Mouse (Mus musculus): ENCODE measurements at regions not wholly inside any gene's neighbourhood (a gene's known extent, or its start where the extent isn't known, plus 50 kb on each side); places are given as distances from the start of the nearest gene placed in this dataset.

GRCm38 (mm10) chr7:93331351-93331750 is 251.7 kb downstream of the Fam181b start:
- in situ Hi-C loops (cut with MboI; ENCODE audit: low sequenced_read_pairs in 2 of 2, unreplicated experiment in 2 of 2): no loop called here
- no peak overlapping the region for H3K27ac ChIP-seq (ENCODE audit: insufficient read depth, low read depth, low read length, poor library complexity, severe bottlenecking)
- no peaks in the 10 kb centered on the region for H3K9me3 ChIP-seq (ENCODE audit: control insufficient read depth, insufficient read depth, low read depth, low read length)
- H3K4me1 ChIP-seq (ENCODE audit: control insufficient read depth in 2 of 2, insufficient read depth in 2 of 2, low read length in 2 of 2, poor library complexity in 1 of 2): no peaks in the 10 kb centered on the region
- H3K9ac ChIP-seq (ENCODE audit: insufficient read depth, low read depth, low read length, poor library complexity, severe bottlenecking): no peak overlapping the region
- no peaks in the 10 kb centered on the region for H3K36me3 ChIP-seq (ENCODE audit: control insufficient read depth, insufficient read depth, low read length, poor library complexity, severe bottlenecking)
- no peak for DNase-seq (ENCODE audit: low read depth, low spot score)
- TF ChIP-seq ZNF384 (IDR thresholded peaks at IDR 0.05; ENCODE audit: low read depth, low read length) (no peak), HCFC1 (IDR thresholded peaks at IDR 0.05; ENCODE audit: borderline replicate concordance, insufficient read depth, low read length) (no peak)
- H3K4me3 ChIP-seq (ENCODE audit: insufficient read depth in 1 of 2, low read depth in 1 of 2, low read length in 2 of 2, poor library complexity in 1 of 2, severe bottlenecking in 1 of 2): no peak overlapping the region

GRCm38 (mm10) chr7:93332203-93332602 is 252.5 kb downstream of the Fam181b start:
- Histone ChIP-seq H3K36me3 (ENCODE audit: control insufficient read depth, insufficient read depth, low read length, poor library complexity, severe bottlenecking) (no peaks in the 10 kb centered on the region), H3K4me3 (ENCODE audit: insufficient read depth in 1 of 2, low read depth in 1 of 2, low read length in 2 of 2, poor library complexity in 1 of 2, severe bottlenecking in 1 of 2) (no peak overlapping the region), H3K4me1 (ENCODE audit: control insufficient read depth in 2 of 2, insufficient read depth in 2 of 2, low read length in 2 of 2, poor library complexity in 1 of 2) (no peaks in the 10 kb centered on the region), H3K9me3 (ENCODE audit: control insufficient read depth, insufficient read depth, low read depth, low read length) (no peaks in the 10 kb centered on the region), H3K27ac (ENCODE audit: insufficient read depth, low read depth, low read length, poor library complexity, severe bottlenecking) (no peak overlapping the region), H3K9ac (ENCODE audit: insufficient read depth, low read depth, low read length, poor library complexity, severe bottlenecking) (no peak overlapping the region)
- no peak for DNase-seq (ENCODE audit: low read depth, low spot score)
- in situ Hi-C loops (cut with MboI; ENCODE audit: low sequenced_read_pairs in 2 of 2, unreplicated experiment in 2 of 2): no loop called here
- TF ChIP-seq HCFC1 (IDR thresholded peaks at IDR 0.05; ENCODE audit: borderline replicate concordance, insufficient read depth, low read length) (no peak), ZC3H11A (IDR thresholded peaks at IDR 0.05; ENCODE audit: borderline replicate concordance, low read depth, low read length) (no peak), MAFK (IDR thresholded peaks at IDR 0.05; ENCODE audit: insufficient read depth, low read depth, low read length) (no peak), ZNF384 (IDR thresholded peaks at IDR 0.05; ENCODE audit: low read depth, low read length) (no peak), CHD2 (IDR thresholded peaks at IDR 0.05; ENCODE audit: low read depth, low read length) (no peak)

- Histone ChIP-seq H3K27ac (ENCODE audit: insufficient read depth, low read depth, low read length, poor library complexity, severe bottlenecking) (no peak overlapping the region), H3K4me3 (ENCODE audit: insufficient read depth in 1 of 2, low read depth in 1 of 2, low read length in 2 of 2, poor library complexity in 1 of 2, severe bottlenecking in 1 of 2) (no peak overlapping the region), H3K9ac (ENCODE audit: insufficient read depth, low read depth, low read length, poor library complexity, severe bottlenecking) (no peak overlapping the region), H3K4me1 (ENCODE audit: control insufficient read depth in 2 of 2, insufficient read depth in 2 of 2, low read length in 2 of 2, poor library complexity in 1 of 2) (no peaks in the 10 kb centered on the region), H3K36me3 (ENCODE audit: control insufficient read depth, insufficient read depth, low read length, poor library complexity, severe bottlenecking) (no peaks in the 10 kb centered on the region), H3K9me3 (ENCODE audit: control insufficient read depth, insufficient read depth, low read depth, low read length) (no peaks in the 10 kb centered on the region)
- TF ChIP-seq MAFK (IDR thresholded peaks at IDR 0.05; ENCODE audit: insufficient read depth, low read depth, low read length) (no peak), ZNF384 (IDR thresholded peaks at IDR 0.05; ENCODE audit: low read depth, low read length) (no peak), ZC3H11A (IDR thresholded peaks at IDR 0.05; ENCODE audit: borderline replicate concordance, low read depth, low read length) (no peak), HCFC1 (IDR thresholded peaks at IDR 0.05; ENCODE audit: borderline replicate concordance, insufficient read depth, low read length) (no peak), CHD2 (IDR thresholded peaks at IDR 0.05; ENCODE audit: low read depth, low read length) (no peak)
- peak; percentile 8 for DNase-seq (ENCODE audit: low read depth, low spot score)
- in situ Hi-C loops (cut with MboI; ENCODE audit: low sequenced_read_pairs in 2 of 2, unreplicated experiment in 2 of 2): no loop called here
Measured at GRCm38 (mm10) chr7:93336420-93336819, 256.8 kb downstream of the Fam181b start.

Measured in ES-E14 (cell line).